Mouse (Mus musculus): ENCODE results near the gene Espl1. TPM values are rescaled to one million over a fixed set of nuclear protein-coding genes. Genes with fewer than 3 reads are reported as not detected.

The Espl1 gene
- polyA plus RNA-seq, 1 experiment from 2014 or later: 18.0 TPM

GRCm38 (mm10) chr15:102273982-102274716, 21.9 kb upstream of the Espl1 start:
- no peak for DNase-seq (ENCODE audit: low spot score)

- DNase-seq (ENCODE audit: low spot score): no peak
These were observed 17.4 kb upstream of the Espl1 start for GRCm38 (mm10) chr15:102278726-102279091.

GRCm38 (mm10) chr15:102279092-102279782, 16.8 kb upstream of the Espl1 start, which contains the start of gene Mfsd5:
TSS of gene Mfsd5 (plus strand) at chr15:102279454.
- peak; percentile 93 for DNase-seq (ENCODE audit: low spot score)

- DNase-seq (ENCODE audit: low spot score): no peak
These were observed 16.1 kb upstream of the Espl1 start for GRCm38 (mm10) chr15:102279783-102280520.

- DNase-seq (ENCODE audit: low spot score): no peak
These were observed 15.4 kb upstream of the Espl1 start for GRCm38 (mm10) chr15:102280623-102281022.

GRCm38 (mm10) chr15:102282463-102283292, 13.4 kb upstream of the Espl1 start:
- no peak for DNase-seq (ENCODE audit: low spot score)

GRCm38 (mm10) chr15:102283648-102284047, 12.4 kb upstream of the Espl1 start:
- DNase-seq (ENCODE audit: low spot score): no peak

- DNase-seq (ENCODE audit: low spot score): peak; percentile 55
These were observed 8.7 kb upstream of the Espl1 start for GRCm38 (mm10) chr15:102287395-102287794.

- DNase-seq (ENCODE audit: low spot score): no peak
These were observed 421 bp downstream of the Espl1 start for GRCm38 (mm10) chr15:102296368-102297006.

- DNase-seq (ENCODE audit: low spot score): no peak
These were observed 6.5 kb downstream of the Espl1 start for GRCm38 (mm10) chr15:102302542-102302941.

GRCm38 (mm10) chr15:102308717-102309116, 12.7 kb downstream of the Espl1 start:
- no peak for DNase-seq (ENCODE audit: low spot score)

- DNase-seq (ENCODE audit: low spot score): no peak
These were observed 14.2 kb downstream of the Espl1 start for GRCm38 (mm10) chr15:102310074-102310845.

- DNase-seq (ENCODE audit: low spot score): no peak
These were observed 15.4 kb downstream of the Espl1 start for GRCm38 (mm10) chr15:102311489-102311888.

- DNase-seq (ENCODE audit: low spot score): no peak
These were observed 19.2 kb downstream of the Espl1 start for GRCm38 (mm10) chr15:102315292-102315691.

GRCm38 (mm10) chr15:102316263-102316662, 20.2 kb downstream of the Espl1 start:
- DNase-seq (ENCODE audit: low spot score): peak; percentile 62

- no peak for DNase-seq (ENCODE audit: low spot score)
These were observed 28.8 kb downstream of the Espl1 start for GRCm38 (mm10) chr15:102324654-102325473.

- DNase-seq (ENCODE audit: low spot score): peak; percentile 80
These were observed 30.0 kb downstream of the Espl1 start, which contains the start of gene Pfdn5 for GRCm38 (mm10) chr15:102326022-102326576. TSS of gene Pfdn5 (plus strand) at chr15:102326116.

GRCm38 (mm10) chr15:102326892-102327291, 30.8 kb downstream of the Espl1 start:
- DNase-seq (ENCODE audit: low spot score): no peak

All from thymus, postnatal 0 days (tissue).